Mouse (Mus musculus) kidney, adult 2 months (tissue): Measurements from ENCODE around the gene Gm36864.

Experiments used
- CTCF ChIP-seq: fragments of 200-500 bp; conservative IDR thresholded peaks from 2 replicates; pipeline ENCODE4 v1.5.1; 2011; ENCODE audit warnings: low read depth, mild to moderate bottlenecking, control low read depth, low read length, moderate library complexity, mixed read lengths; ENCODE audit not compliant: insufficient read depth, insufficient read length
- POLR2A ChIP-seq: fragments of 200-500 bp; IDR thresholded peaks from one replicate; pipeline ENCODE4 v1.6.1; 2011; ENCODE audit warnings: low read depth, low read length, control low read depth

DNA sequence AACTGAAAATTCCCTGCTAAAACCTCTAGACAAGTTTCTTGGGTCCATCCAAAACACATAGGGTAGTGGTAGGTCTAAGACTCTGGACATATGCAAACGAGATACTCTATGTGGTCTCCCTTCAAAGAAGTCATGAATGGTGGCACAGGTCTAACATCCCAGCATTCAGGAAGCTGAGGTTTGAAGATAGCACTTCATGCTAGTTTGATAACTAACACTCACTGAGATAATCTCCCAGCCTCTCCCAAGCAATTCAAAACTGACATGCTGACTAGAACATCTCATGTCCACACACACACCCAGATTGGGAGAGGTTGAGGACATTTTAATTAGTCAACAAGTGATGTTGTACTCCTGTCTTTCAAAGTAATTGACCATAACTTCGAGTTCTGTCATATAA lies 3.9 kb downstream of the Gm36864 start:
- TF ChIP-seq POLR2A (no peak), CTCF (no peak)
